9 mouse cellular contexts compared by ENCODE assay signal in the genomic region with DNA sequence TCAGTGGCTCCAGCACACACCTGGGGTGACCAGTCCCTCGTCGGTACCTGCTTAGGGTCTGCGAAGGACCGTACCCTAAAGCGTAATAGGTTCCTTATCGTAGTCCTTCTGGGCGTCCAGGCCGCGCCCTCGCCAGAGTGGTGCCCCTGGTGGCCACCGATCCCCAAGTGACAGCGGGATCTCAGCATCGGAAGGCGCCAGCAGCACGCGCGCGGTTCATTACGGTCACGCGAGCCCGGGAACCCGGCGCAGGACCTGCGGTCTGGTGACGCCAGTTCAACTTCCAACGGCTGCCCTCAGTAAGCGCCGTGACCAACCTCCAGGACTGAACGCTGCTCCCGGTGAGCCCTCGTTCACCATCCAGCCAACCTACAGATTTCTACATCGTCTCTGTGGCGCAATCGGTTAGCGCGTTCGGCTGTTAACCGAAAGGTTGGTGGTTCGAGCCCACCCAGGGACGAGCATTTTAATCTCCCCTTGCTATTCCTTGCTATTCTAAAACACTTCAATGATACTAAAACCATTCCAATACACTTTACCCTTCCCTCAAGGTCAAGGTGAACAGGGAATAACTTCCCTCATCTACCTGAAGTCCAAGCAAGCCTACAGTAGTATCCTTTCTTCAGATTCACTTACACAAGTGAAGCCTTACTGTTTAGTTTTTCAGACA. TPM values are rescaled to one million over a fixed set of nuclear protein-coding genes. Genes with fewer than 3 reads are reported as not detected.
DNase-seq lines count a peak whose midpoint lies in the region; ATAC-seq lines count a peak whose summit lies in the region.
"Had no signal": no experiment of that assay in that cellular context is flagged by ENCODE, and none has a peak within 500 bp of the region (broad histone marks: within the 10 kb centered on the region; RNA-seq: fewer than 3 reads in every experiment).

No protein-coding gene starts in this region.

- no peaks in the 10 kb centered on the region; the same call in 1 of the 2 replicates for H3K9me3 ChIP-seq in kidney, embryonic 14.5 days (ENCODE audit: control insufficient read depth, low read length)
- H3K9me3 ChIP-seq in hindbrain, embryonic 16.5 days (ENCODE audit: control insufficient read depth, low read length): peaks cover 3% of the 10 kb centered on the region; the same call in 1 of the 2 replicates
- H3K9me3 ChIP-seq in stomach, embryonic 16.5 days (replicated peaks; ENCODE audit: control insufficient read depth, low read length): no peaks in the 10 kb centered on the region

- no peaks in the 10 kb centered on the region for H3K36me3 ChIP-seq in kidney, embryonic 14.5 days (ENCODE audit: control insufficient read depth, insufficient read depth, low read length)
- no peaks in the 10 kb centered on the region for H3K36me3 ChIP-seq in hindbrain, embryonic 16.5 days (ENCODE audit: control insufficient read depth, insufficient read depth, low read length)
- no peaks in the 10 kb centered on the region for H3K36me3 ChIP-seq in stomach, embryonic 16.5 days (ENCODE audit: control insufficient read depth, insufficient read depth, low read length)

- WGBS in kidney, embryonic 14.5 days: under 1% methylated on average over 41 of the region's 41 CpGs
- WGBS in hindbrain, embryonic 16.5 days: under 1% methylated on average over 39 of the region's 41 CpGs
- under 1% methylated on average over 41 of the region's 41 CpGs for WGBS in stomach, embryonic 16.5 days

- H3K9ac ChIP-seq in kidney, embryonic 14.5 days (ENCODE audit: low read depth, low read length): no peak overlapping the region
- no peak overlapping the region for H3K9ac ChIP-seq in hindbrain, embryonic 16.5 days (ENCODE audit: low read depth, low read length)
- H3K9ac ChIP-seq in stomach, embryonic 16.5 days (ENCODE audit: low read length): no peak overlapping the region

- no peak overlapping the region for H3K27ac ChIP-seq in kidney, embryonic 14.5 days (ENCODE audit: low read depth, low read length)
- H3K27ac ChIP-seq in hindbrain, embryonic 16.5 days (ENCODE audit: low read depth, low read length): no peak overlapping the region
- H3K27ac ChIP-seq in stomach, embryonic 16.5 days (ENCODE audit: low read length): no peak overlapping the region

- peak; percentile 56; the same call in 1 of the 2 replicates for ATAC-seq in kidney, embryonic 14.5 days (ENCODE audit: low FRiP score, low TSS enrichment)
- peak; percentile 57; the same call in 1 of the 2 replicates for ATAC-seq in erythroblast, adult 5-6 weeks (replicated peaks; ENCODE audit: low FRiP score, poor library complexity, severe bottlenecking)
- ATAC-seq in hindbrain, embryonic 16.5 days: no peak
- ATAC-seq in megakaryocyte progenitor cell, adult 5-6 weeks (replicated peaks; ENCODE audit: poor library complexity): peak; percentile 76
- ATAC-seq in stomach, embryonic 16.5 days (ENCODE audit: insufficient read depth, low FRiP score): peak; percentile 72

- H3K27me3 ChIP-seq in kidney, embryonic 14.5 days (ENCODE audit: control insufficient read depth, insufficient read depth, low read length): peaks cover 90% of the 10 kb centered on the region
- H3K27me3 ChIP-seq in hindbrain, embryonic 16.5 days (replicated peaks; ENCODE audit: control insufficient read depth, insufficient read depth, low read length): peaks cover 82% of the 10 kb centered on the region
- peaks cover 80% of the 10 kb centered on the region for H3K27me3 ChIP-seq in stomach, embryonic 16.5 days (ENCODE audit: control insufficient read depth, insufficient read depth, low read length)

- peak overlapping the region; percentile 51 for H3K4me2 ChIP-seq in kidney, embryonic 14.5 days (replicated peaks; ENCODE audit: low read depth, low read length)
- H3K4me2 ChIP-seq in hindbrain, embryonic 16.5 days (ENCODE audit: low read length): peak overlapping the region; percentile 43
- H3K4me2 ChIP-seq in stomach, embryonic 16.5 days (ENCODE audit: low read depth, low read length): peak overlapping the region; percentile 52

- peak overlapping the region; percentile 37 for H3K4me3 ChIP-seq in kidney, embryonic 14.5 days (ENCODE audit: low read length)
- H3K4me3 ChIP-seq in hindbrain, embryonic 16.5 days (ENCODE audit: low read length): peak overlapping the region; percentile 26
- H3K4me3 ChIP-seq in stomach, embryonic 16.5 days (replicated peaks; ENCODE audit: low read length): peak overlapping the region; percentile 37

- no peak for DNase-seq in kidney, adult 9 months
- DNase-seq in MEL-GATA-1-ER (ENCODE audit: extremely low read depth, low read depth) (peak; percentile 98), adipocyte (ENCODE audit: low spot score) (no peak)

- no peaks in the 10 kb centered on the region for H3K4me1 ChIP-seq in kidney, embryonic 14.5 days (ENCODE audit: control insufficient read depth, insufficient read depth, low read length)
- H3K4me1 ChIP-seq in hindbrain, embryonic 16.5 days (ENCODE audit: control insufficient read depth, insufficient read depth, low read depth, low read length): peaks cover 4% of the 10 kb centered on the region; the same call in 1 of the 2 replicates
- no peaks in the 10 kb centered on the region for H3K4me1 ChIP-seq in stomach, embryonic 16.5 days (ENCODE audit: control insufficient read depth, insufficient read depth, low read length)

RNA-seq across cellular contexts. Expression of gene BC107364, which starts 50.1 kb away (rescaled TPM):
- polyA plus RNA-seq in kidney, embryonic 14.5 days (2014; fragmentation: Nextera tagmentation; extraction: Ambion mirVana): 0.20 TPM in 1 of 2 replicates, not detected in the other
- total RNA-seq in erythroblast, adult 5-6 weeks (2015; ENCODE audit: low replicate concordance): not detected in 2 replicates
- not detected in 2 replicates for total RNA-seq in erythroblast, adult 5-6 weeks (2017; ENCODE audit: low replicate concordance)
- polyA plus RNA-seq in hindbrain, embryonic 16.5 days (2015; fragmentation: Nextera tagmentation; extraction: Ambion mirVana): not detected in 2 replicates
- total RNA-seq in megakaryocyte progenitor cell, adult 5-6 weeks (2015): not detected in 2 replicates
- not detected in 2 replicates for total RNA-seq in megakaryocyte progenitor cell, adult 5-6 weeks (2017)
- 0.17 and 0.29 TPM in 2 replicates for polyA plus RNA-seq in stomach, embryonic 16.5 days (2015; fragmentation: Nextera tagmentation; extraction: Ambion mirVana)
- total RNA-seq: left cerebral cortex, postnatal 14 days had no signal
